Mouse (Mus musculus) left cerebral cortex, postnatal 14 days (tissue): ENCODE measurements at regions not wholly inside any gene's neighbourhood (a gene's known extent, or its start where the extent isn't known, plus 50 kb on each side); places are given as distances from the start of the nearest gene placed in this dataset.
A peak's percentile ranks its signal among the peaks of the same experiment; 100 is the strongest.

Experiments used
- DNase-seq, 2 experiments: peaks; one replicate each; pipeline ENCODE4 v3.0.0; 2021 to 2022; ENCODE audit warnings: low spot score in 2 of 2, mixed read lengths in 1 of 2
- intact Hi-C: fragments of 180-260 bp; cut with DNase I; formaldehyde crosslinking; loops from one replicate; pipeline ENCODE4 v1.15.1; 2025

DNA sequence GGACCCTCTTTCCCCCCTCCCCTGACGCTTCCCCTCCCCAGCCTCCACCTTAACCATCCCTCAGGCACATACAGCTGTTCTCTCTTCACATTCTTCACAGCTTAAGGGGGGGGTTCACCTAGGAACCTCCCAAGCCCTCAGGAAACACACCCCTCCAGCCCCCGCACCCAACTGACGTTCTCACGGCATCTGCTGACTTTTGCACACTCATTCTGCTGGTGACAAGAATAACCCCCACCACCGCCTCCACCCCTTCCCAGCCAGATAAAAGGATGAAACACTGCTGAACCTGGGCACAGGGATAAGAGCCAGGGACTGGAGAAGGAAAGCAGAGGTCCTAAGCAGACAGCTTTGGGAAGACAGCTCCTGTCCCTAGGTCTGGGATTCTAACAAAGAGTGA, 73.2 kb upstream of the Nectin1 start:
- DNase-seq = no peak
- intact Hi-C loops = no loop called here

DNA sequence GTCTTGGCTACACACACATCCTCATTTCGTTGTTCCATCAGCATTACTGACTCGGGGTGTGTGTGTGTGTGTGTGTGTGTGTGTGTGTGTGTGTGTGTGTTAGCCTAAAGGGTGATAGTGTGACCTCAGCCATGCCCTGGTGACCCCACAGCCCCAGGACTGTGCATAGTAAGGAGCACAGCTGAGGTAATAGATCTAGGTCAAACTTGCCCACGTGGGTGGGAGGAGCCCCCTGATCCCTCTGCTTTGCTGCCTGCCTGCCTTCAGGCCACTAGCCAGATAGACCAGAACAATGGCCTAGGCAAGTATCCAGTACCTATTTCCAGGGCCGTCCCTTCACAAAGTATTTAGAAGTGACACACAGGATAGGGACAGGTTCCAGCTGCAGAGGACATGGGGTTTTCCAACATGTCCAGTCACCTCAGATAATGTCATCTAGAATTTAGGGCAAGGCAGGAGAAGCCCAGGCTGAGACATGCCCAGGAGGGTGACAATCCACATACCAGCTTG, 70.6 kb upstream of the Nectin1 start:
- intact Hi-C loops = no loop called here
- no peak for DNase-seq

DNA sequence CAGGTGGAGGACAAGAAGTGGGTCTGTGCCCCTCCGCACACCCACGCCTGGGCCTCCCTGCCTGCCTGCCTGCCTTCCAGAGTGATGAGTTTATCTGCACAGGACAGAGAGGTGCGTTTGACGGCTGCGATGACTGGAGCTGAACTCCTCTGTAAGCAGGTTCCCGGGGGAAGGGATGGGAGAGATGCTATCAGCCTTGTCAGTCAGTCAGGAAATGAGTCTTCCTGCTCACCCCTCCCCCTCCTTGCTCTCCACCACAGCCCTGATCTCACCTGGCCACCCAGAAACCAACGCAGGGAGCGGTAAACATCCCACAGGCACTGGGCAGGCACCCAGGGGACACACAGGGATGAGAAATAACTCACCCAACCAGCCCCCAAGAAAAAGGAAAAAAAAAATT, 69.5 kb upstream of the Nectin1 start:
- intact Hi-C loops = no loop called here
- DNase-seq = no peak

DNA sequence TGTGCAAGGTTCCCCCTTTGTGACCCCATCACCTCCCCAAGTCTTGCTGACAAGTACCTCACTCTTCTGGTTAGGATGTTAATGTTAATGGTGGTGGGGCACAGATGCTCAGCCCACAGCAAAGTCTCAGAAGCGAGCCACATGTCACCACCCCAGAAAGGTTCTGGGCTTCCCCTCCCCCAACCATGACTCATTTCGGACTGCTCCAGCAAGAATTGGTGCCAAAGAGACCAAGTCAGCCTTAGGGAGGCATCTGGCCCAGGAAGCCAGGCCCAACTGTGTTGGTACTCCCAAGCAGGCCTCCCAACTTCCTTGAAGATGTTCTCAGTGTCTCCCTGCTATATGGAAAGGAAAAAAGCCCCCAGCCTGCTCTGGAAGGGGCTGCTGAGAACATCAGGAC, 67.8 kb upstream of the Nectin1 start:
- intact Hi-C loops = no loop called here
- no peak for DNase-seq

DNA sequence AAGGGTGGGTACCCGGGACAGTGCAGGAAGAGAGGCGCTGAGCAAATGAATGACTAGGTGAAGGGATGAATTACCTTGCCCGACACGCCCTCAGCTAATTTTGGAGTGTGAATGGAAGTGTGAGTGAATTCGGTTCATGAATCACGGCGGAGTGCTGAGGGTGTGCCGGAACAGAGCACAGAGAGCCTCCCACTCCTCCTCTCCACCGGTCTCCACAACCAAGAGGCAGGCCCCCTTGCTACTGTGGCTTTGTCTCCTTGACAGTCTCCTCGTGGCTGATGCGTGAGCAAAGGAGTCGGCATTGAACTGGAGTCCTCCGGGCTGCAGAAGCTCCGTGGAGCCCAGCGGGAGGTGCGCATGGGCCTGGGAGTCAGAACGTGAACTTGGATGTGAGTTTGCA, 64.5 kb upstream of the Nectin1 start:
- intact Hi-C loops = no loop called here
- no peak for DNase-seq

DNA sequence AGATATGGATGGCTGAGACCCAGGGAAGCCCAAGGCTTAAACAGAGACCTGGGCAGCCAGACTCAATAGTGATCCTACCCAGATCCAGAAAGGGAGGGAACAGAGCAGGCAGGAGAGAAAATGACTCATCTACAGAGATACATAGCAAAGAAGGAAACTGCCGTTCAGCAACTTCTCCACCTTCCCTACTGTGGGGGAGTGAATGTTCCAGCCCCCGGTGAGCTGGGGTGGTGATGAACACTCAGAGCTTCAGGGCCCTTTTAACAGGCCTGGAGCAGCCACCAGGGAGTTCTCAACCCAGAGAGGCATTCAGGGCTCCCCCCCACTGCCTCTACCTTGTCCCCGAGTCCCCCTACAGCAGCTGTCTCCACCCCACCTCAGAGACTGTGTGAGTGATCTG, 62.5 kb upstream of the Nectin1 start:
- DNase-seq = no peak
- intact Hi-C loops = no loop called here

DNA sequence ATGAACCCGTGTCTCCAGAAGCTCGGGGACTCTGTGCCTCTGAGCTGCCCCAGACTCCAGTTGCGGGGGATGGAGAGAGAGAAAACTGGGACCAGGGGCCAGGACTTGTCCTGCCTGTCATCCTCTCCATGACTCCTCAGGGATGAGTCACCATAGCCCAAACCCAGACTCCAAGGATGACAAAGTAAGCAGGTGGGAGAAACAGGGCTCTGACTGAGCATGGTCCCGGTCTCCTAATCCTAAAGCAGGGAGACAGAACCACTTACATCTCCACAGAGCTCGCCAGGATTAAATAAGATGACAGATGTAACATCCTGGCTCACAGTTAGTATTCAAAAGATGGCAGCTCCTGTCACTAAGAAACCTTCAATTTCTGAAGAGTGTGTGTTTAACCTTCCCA, 61.7 kb upstream of the Nectin1 start:
- intact Hi-C loops = no loop called here
- DNase-seq = no peak

DNA sequence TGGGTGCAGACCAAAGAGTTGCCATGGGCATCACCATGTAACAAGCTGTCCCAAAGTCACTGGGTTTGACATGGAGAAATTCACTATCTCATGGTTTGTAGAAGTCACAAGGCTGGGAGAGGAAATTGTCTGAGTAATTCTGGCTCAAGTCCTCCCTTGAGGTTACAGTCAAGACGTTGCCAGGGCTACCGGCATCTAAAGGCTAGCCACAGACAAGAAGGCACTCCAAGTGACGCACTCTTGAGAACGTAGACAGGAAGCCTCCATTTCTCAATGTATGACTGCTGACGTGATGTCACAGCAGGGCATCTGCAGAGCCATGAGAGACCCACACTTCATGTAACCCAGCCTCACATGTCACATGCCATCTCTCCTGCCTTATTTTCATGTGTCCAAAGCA, 59.2 kb upstream of the Nectin1 start:
- DNase-seq = no peak
- intact Hi-C loops = no loop called here

DNA sequence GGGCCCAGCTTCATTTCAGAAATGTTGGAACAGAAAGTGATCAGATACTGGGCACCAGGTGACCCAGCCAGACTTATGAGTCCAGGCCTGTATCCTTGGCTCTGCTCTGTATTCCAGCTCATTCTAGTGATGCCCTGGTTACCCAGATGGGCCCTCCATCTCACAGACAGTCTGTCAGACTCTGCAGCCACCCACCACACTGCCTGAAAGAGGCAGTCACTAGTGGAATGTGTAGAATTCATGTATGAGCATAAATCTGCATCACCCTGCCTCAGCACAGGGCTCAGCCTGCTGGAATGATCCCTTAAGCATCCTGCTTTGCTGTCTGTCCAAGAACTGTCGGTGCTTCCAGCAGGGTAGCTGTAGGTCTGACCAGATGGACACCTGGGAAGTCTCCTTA, 51.8 kb upstream of the Nectin1 start:
- intact Hi-C loops = no loop called here
- no peak for DNase-seq

DNA sequence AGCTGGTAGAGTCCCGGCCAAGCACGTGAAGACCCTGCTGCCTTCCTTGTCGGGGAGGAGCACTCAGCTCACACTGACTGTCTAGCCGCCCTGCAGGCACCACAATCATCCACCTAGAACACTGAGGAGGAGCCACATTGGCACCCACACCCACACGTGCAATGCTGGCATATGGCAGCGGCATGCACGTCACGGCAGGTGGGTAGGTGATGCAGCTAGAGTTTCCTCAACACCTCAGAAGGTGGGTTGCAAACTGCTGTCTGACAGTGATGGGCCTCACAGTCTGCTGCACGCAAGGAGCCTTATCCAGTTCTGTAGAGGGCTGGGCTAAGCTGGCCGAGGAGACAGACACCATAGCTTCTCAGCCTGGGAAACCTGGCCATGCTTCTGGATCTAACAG, 51.2 kb upstream of the Nectin1 start:
- peak in 1 of 2 experiments; percentile 54 for DNase-seq
- intact Hi-C loops = no loop called here
